Comparison of ENCODE assay signal across 9 mouse cellular contexts in the genomic region with DNA sequence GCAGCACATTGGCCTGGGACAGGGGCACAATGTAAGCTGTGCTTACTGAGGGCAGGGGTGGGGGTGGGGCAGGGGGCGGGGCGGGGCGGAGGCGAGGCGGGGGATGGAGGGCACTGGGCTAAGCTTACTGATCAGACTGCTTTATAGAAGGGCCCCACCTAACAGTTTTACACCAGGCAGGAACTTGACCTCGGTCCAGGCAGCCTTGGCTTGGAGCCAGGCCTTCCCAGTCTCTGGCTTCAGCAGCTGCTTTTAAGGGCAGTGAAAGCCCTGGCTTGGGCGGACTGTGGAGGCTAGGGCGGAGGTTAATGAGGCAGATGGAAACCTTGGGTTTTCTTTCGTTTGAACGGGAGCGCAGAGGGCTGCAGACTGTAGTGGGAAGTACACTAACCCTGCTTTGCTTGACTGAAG. TPM values are rescaled to one million over a fixed set of nuclear protein-coding genes. Genes with fewer than 3 reads are reported as not detected.
DNase-seq lines count a peak whose midpoint lies in the region; ATAC-seq lines count a peak whose summit lies in the region.
"Had no signal": no experiment of that assay in that cellular context is flagged by ENCODE, and none has a peak within 500 bp of the region (broad histone marks: within the 10 kb centered on the region; RNA-seq: fewer than 3 reads in every experiment).

No protein-coding gene starts in this region.

- 0 out of 2 replicates have a peak overlapping the region, but pooled peaks have one; percentile 17 for H3K4me2 ChIP-seq in forebrain, embryonic 16.5 days (ENCODE audit: low read length)
- peak overlapping the region; percentile 5; the same call in 1 of the 2 replicates for H3K4me2 ChIP-seq in midbrain, embryonic 11.5 days

- DNase-seq in cerebellum, postnatal 36 days, result peak; percentile 17 to 35
- no peak for DNase-seq in cerebellum, adult 9-11 months
- DNase-seq in heart, postnatal 4 days, result peak; percentile 95
- DNase-seq in limb, embryonic 10.5 days (ENCODE audit: low spot score), result peak; percentile 80
- DNase-seq in midbrain, embryonic 11.5 days (ENCODE audit: low spot score, missing footprints), result peak; percentile 90
- peak; percentile 67 for DNase-seq in testis, postnatal 14 days (ENCODE audit: low spot score)
- no peak for DNase-seq in spleen, postnatal 36 days (ENCODE audit: low spot score in 2 of 2)

- H3K27ac ChIP-seq in forebrain, embryonic 16.5 days (ENCODE audit: low read length), result no peak overlapping the region
- peak overlapping the region; percentile 82 for H3K27ac ChIP-seq in limb, embryonic 10.5 days
- no peak overlapping the region for H3K27ac ChIP-seq in midbrain, embryonic 11.5 days (ENCODE audit: low read depth, low read length)

- peak; percentile 80 for ATAC-seq in forebrain, embryonic 16.5 days
- ATAC-seq in midbrain, embryonic 11.5 days (ENCODE audit: low FRiP score), result peak; percentile 86

- H3K9me3 ChIP-seq in forebrain, embryonic 16.5 days (ENCODE audit: control insufficient read depth, low read length), result no peaks in the 10 kb centered on the region
- no peaks in the 10 kb centered on the region for H3K9me3 ChIP-seq in limb, embryonic 10.5 days (replicated peaks)
- no peaks in the 10 kb centered on the region for H3K9me3 ChIP-seq in midbrain, embryonic 11.5 days (ENCODE audit: control insufficient read depth, low read length)

- H3K4me3 ChIP-seq in forebrain, embryonic 16.5 days (replicated peaks; ENCODE audit: low read length), result no peak overlapping the region
- H3K4me3 ChIP-seq in limb, embryonic 10.5 days, result peak overlapping the region; percentile 31
- H3K4me3 ChIP-seq in midbrain, embryonic 11.5 days (ENCODE audit: low read depth, low read length), result no peak overlapping the region

- H3K9ac ChIP-seq in forebrain, embryonic 16.5 days (replicated peaks; ENCODE audit: low read depth, low read length), result no peak overlapping the region
- H3K9ac ChIP-seq in midbrain, embryonic 11.5 days (ENCODE audit: low read length), result no peak overlapping the region

- 0 out of 2 replicates have a peak, but pooled peaks cover 3% of the 10 kb centered on the region for H3K27me3 ChIP-seq in forebrain, embryonic 16.5 days (replicated peaks; ENCODE audit: control insufficient read depth, insufficient read depth, low read length)
- H3K27me3 ChIP-seq in limb, embryonic 10.5 days (ENCODE audit: low read depth, poor library complexity, severe bottlenecking), result peaks cover 24% of the 10 kb centered on the region
- peaks cover 3% of the 10 kb centered on the region for H3K27me3 ChIP-seq in midbrain, embryonic 11.5 days (ENCODE audit: control insufficient read depth, insufficient read depth, low read length)

- peaks cover 18% of the 10 kb centered on the region for H3K4me1 ChIP-seq in forebrain, embryonic 16.5 days (replicated peaks; ENCODE audit: control insufficient read depth, insufficient read depth, low read length)
- H3K4me1 ChIP-seq in limb, embryonic 10.5 days, result peaks cover 74% of the 10 kb centered on the region
- peaks cover 15% of the 10 kb centered on the region for H3K4me1 ChIP-seq in midbrain, embryonic 11.5 days (ENCODE audit: control insufficient read depth, insufficient read depth, low read length)

- no peaks in the 10 kb centered on the region for H3K36me3 ChIP-seq in forebrain, embryonic 16.5 days (ENCODE audit: control insufficient read depth, insufficient read depth)
- no peaks in the 10 kb centered on the region for H3K36me3 ChIP-seq in limb, embryonic 10.5 days
- H3K36me3 ChIP-seq in midbrain, embryonic 11.5 days (ENCODE audit: control insufficient read depth, insufficient read depth, low read length), result no peaks in the 10 kb centered on the region

- WGBS in forebrain, embryonic 16.5 days, result under 1% methylated on average over 9 of the region's 11 CpGs
- WGBS in limb, embryonic 10.5 days, result 4% methylated on average over 11 of the region's 11 CpGs
- WGBS in midbrain, embryonic 11.5 days, result 3% methylated on average over 8 of the region's 11 CpGs

RNA-seq across cellular contexts. Expression of gene Casc1, which starts 37.0 kb away (rescaled TPM):
- polyA plus RNA-seq in forebrain, embryonic 16.5 days (2015; fragmentation: Nextera tagmentation; extraction: Ambion mirVana), result 0.71 and 0.81 TPM in 2 replicates
- total RNA-seq in heart, postnatal 4 days (2021), result 1 to 10 TPM in 1 of 2 experiments, under 1 TPM in 1; 0.74 to 1.0 TPM
- polyA plus RNA-seq in limb, embryonic 10.5 days (2016; fragmentation: Nextera tagmentation; extraction: Ambion mirVana), result 0.18 and 0.31 TPM in 2 replicates
- polyA plus RNA-seq in midbrain, embryonic 11.5 days (2014; fragmentation: Nextera tagmentation; extraction: Ambion mirVana), result 0.27 and 0.73 TPM in 2 replicates

RNA-seq across cellular contexts. Expression of gene Etfrf1, which starts 37.1 kb away (rescaled TPM):
- polyA plus RNA-seq in forebrain, embryonic 16.5 days (2015; fragmentation: Nextera tagmentation; extraction: Ambion mirVana), result 24.3 and 25.9 TPM in 2 replicates
- 10 to 100 TPM; 58.8 to 60.8 TPM for total RNA-seq in heart, postnatal 4 days (2021)
- 25.0 and 30.8 TPM in 2 replicates for polyA plus RNA-seq in limb, embryonic 10.5 days (2016; fragmentation: Nextera tagmentation; extraction: Ambion mirVana)
- 41.8 and 42.3 TPM in 2 replicates for polyA plus RNA-seq in midbrain, embryonic 11.5 days (2014; fragmentation: Nextera tagmentation; extraction: Ambion mirVana)

RNA-seq across cellular contexts. Expression of gene Lrmp, which starts 58.3 kb away (rescaled TPM):
- 0.35 and 0.82 TPM in 2 replicates for polyA plus RNA-seq in forebrain, embryonic 16.5 days (2015; fragmentation: Nextera tagmentation; extraction: Ambion mirVana)
- 1 to 10 TPM; 1.2 to 2.0 TPM for total RNA-seq in heart, postnatal 4 days (2021)
- polyA plus RNA-seq in limb, embryonic 10.5 days (2016; fragmentation: Nextera tagmentation; extraction: Ambion mirVana), result 1.7 and 1.8 TPM in 2 replicates
- polyA plus RNA-seq in midbrain, embryonic 11.5 days (2014; fragmentation: Nextera tagmentation; extraction: Ambion mirVana), result 1.4 and 1.9 TPM in 2 replicates
- polyA plus RNA-seq: C2C12 had no signal

Comparison
In these comparisons a context has a peak if more than half of its experiments do, and no peak if none do; other contexts are left out.
1. DNase-seq: peak in cerebellum, postnatal 36 days (2 of 2), heart, postnatal 4 days (single experiment), limb, embryonic 10.5 days (single experiment), midbrain, embryonic 11.5 days (single experiment) and testis, postnatal 14 days (single experiment); none in cerebellum, adult 9-11 months (single experiment) and spleen, postnatal 36 days (0 of 2).